Mouse (Mus musculus): ENCODE results near the gene Abhd15. TPM values are rescaled to one million over a fixed set of nuclear protein-coding genes. Genes with fewer than 3 reads are reported as not detected.

The Abhd15 gene
- polyA plus RNA-seq, 2 experiments = 0.76 to 2.3 TPM

DNA sequence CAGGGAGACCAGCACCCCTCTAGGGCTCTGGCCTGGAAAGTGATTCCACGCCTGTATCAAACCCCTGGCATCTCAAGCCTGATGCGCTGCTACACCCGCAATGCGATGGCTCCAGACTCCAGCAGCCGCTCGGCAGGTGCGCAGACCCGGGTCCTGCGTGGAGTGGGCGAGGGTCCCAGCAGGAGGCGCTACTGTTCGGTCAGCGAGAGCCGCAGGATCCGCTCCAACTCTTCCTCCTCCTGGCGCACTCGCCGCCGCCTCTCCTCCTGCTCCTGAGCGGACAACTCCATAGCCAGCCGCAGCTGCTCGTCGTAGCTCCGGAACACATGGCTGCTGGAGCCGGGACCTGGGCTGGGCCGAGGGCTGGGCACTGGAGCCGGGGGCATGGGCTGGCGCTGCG is 43.5 kb upstream of the Abhd15 start:
- Histone ChIP-seq H3K27me3 (ENCODE audit: control insufficient read depth, insufficient read depth, low read length) (peaks cover 6% of the 10 kb centered on the region), H3K36me3 (replicated peaks; ENCODE audit: control insufficient read depth, insufficient read depth, low read depth) (no peaks in the 10 kb centered on the region), H3K9me3 (ENCODE audit: control insufficient read depth, low read length) (no peaks in the 10 kb centered on the region), H3K4me1 (replicated peaks; ENCODE audit: control insufficient read depth in 2 of 2, insufficient read depth in 2 of 2, low read length in 1 of 2) (no peaks in the 10 kb centered on the region), H3K27ac (no peak overlapping the region), H3K4me2 (ENCODE audit: low read depth) (no peak overlapping the region), H3K9ac (replicated peaks) (no peak overlapping the region), H3K4me3 (ENCODE audit: insufficient read depth in 1 of 2, low read depth in 2 of 2, low read length in 2 of 2) (no peak overlapping the region)
- 79% methylated on average over 29 of the region's 29 CpGs for WGBS (ENCODE audit: insufficient replicate concordance)
- DNase-seq (ENCODE audit: low read depth in 3 of 3, low spot score in 3 of 3) = no peak
- TF ChIP-seq CTCF (IDR thresholded peaks at IDR 0.05; ENCODE audit: low read depth) (no peak), EP300 (IDR thresholded peaks at IDR 0.05; ENCODE audit: low read depth) (no peak)
- no peak for ATAC-seq (ENCODE audit: insufficient read depth)

DNA sequence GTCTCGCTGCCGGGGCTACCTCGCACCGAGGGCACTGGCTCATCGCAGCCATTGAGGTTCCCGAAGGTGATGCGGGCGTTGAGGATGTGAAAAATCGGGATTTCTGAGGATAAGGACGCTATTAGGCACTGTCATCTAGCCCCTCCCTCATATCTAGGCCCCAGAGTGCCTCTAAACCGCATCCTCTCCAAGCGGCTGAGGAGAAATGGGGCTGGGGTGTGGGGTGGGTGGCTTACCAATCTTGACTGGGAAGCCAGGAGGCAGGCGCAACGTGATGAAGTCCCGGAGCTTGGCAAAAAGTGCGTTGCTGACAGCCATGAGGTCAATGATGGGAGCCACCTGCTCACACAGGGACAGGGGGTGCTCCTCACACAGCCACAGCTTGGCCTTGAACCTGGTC is 42.1 kb upstream of the Abhd15 start:
- Histone ChIP-seq H3K9ac (replicated peaks) (no peak overlapping the region), H3K27ac (no peak overlapping the region), H3K27me3 (ENCODE audit: control insufficient read depth, insufficient read depth, low read length) (no peaks in the 10 kb centered on the region), H3K4me2 (ENCODE audit: low read depth) (no peak overlapping the region), H3K4me1 (replicated peaks; ENCODE audit: control insufficient read depth in 2 of 2, insufficient read depth in 2 of 2, low read length in 1 of 2) (no peaks in the 10 kb centered on the region), H3K9me3 (ENCODE audit: control insufficient read depth, low read length) (no peaks in the 10 kb centered on the region), H3K36me3 (replicated peaks; ENCODE audit: control insufficient read depth, insufficient read depth, low read depth) (no peaks in the 10 kb centered on the region), H3K4me3 (ENCODE audit: insufficient read depth in 1 of 2, low read depth in 2 of 2, low read length in 2 of 2) (no peak overlapping the region)
- ATAC-seq (ENCODE audit: insufficient read depth) (no peak), DNase-seq (ENCODE audit: low read depth in 3 of 3, low spot score in 3 of 3) (no peak)
- TF ChIP-seq EP300 (IDR thresholded peaks at IDR 0.05; ENCODE audit: low read depth) (no peak), CTCF (IDR thresholded peaks at IDR 0.05; ENCODE audit: low read depth) (no peak)
- WGBS (ENCODE audit: insufficient replicate concordance) = 83% methylated on average over 16 of the region's 16 CpGs

DNA sequence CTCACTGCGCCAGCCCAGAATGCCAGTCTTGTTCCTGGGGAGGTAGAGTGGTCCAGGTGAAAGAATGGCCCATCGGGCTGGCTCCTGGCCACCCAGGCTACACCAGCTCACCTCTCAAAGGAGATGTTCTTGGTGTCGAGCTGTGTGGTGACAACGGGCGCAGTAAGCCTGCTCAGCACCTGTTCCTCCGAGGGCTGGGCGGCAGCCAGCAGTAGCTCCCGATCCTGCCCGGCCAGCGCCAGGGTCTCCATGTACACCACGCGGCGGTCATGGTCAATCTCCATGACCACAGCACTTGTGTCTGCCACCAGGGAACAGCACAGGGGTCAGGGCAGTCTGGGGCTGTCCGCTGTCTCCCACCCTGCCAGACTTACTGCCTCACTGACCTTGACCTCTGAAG is 38.7 kb upstream of the Abhd15 start:
- DNase-seq (ENCODE audit: low read depth in 3 of 3, low spot score in 3 of 3) = no peak
- Histone ChIP-seq H3K9me3 (ENCODE audit: control insufficient read depth, low read length) (no peaks in the 10 kb centered on the region), H3K4me3 (ENCODE audit: insufficient read depth in 1 of 2, low read depth in 2 of 2, low read length in 2 of 2) (no peak overlapping the region), H3K27ac (no peak overlapping the region), H3K9ac (replicated peaks) (no peak overlapping the region), H3K27me3 (ENCODE audit: control insufficient read depth, insufficient read depth, low read length) (no peaks in the 10 kb centered on the region), H3K4me1 (replicated peaks; ENCODE audit: control insufficient read depth in 2 of 2, insufficient read depth in 2 of 2, low read length in 1 of 2) (no peaks in the 10 kb centered on the region), H3K36me3 (replicated peaks; ENCODE audit: control insufficient read depth, insufficient read depth, low read depth) (no peaks in the 10 kb centered on the region), H3K4me2 (ENCODE audit: low read depth) (no peak overlapping the region)
- ATAC-seq (ENCODE audit: insufficient read depth) = no peak
- 86% methylated on average over 14 of the region's 14 CpGs for WGBS (ENCODE audit: insufficient replicate concordance)
- TF ChIP-seq CTCF (IDR thresholded peaks at IDR 0.05; ENCODE audit: low read depth) (no peak), EP300 (IDR thresholded peaks at IDR 0.05; ENCODE audit: low read depth) (no peak)

DNA sequence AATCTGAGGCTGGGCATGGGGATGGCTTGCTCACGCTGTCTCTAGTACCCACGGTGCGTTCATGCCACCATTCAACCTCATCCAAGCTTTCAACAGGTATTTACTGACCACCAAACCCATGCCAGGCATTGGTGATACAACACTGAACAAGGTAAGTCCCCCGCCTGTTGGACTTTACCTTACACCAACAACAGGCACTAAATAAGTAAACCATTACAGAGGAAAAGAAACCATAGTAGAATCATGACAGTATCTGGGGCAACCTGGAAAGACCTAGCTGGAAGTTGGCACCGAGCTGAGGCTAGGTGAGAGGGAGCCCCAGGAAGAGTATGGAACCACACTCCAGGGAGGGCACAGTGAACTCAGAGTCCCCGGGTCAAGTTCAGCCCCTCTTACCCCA is 38.0 kb upstream of the Abhd15 start:
- H3K27me3 ChIP-seq (ENCODE audit: control insufficient read depth, insufficient read depth, low read length) = no peaks in the 10 kb centered on the region
- WGBS (ENCODE audit: insufficient replicate concordance) = 70% methylated on average over 6 of the region's 6 CpGs
- no peak for ATAC-seq (ENCODE audit: insufficient read depth)

DNA sequence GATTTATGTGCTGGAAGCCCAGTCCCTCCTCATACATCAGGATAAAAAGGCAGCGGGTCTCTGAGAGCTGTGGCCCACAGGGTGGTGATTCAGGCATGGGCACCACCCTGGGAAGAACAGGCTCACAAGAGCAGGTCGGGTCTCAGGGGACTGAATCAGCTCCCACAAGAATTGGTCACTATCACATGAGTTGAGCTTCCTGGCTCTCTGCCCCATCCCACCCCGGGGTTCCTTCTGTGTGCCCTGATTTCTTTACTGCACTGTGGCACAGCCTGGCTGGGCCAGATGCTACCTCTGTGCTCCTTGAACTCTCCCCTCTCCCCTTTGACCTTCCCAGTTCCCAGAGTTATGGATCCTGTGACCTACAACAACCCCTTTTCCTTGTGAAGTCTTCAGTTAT is 31.9 kb upstream of the Abhd15 start:
- ATAC-seq (ENCODE audit: insufficient read depth) (no peak), DNase-seq (ENCODE audit: low read depth in 3 of 3, low spot score in 3 of 3) (no peak)
- Histone ChIP-seq H3K9me3 (ENCODE audit: control insufficient read depth, low read length) (no peaks in the 10 kb centered on the region), H3K27me3 (ENCODE audit: control insufficient read depth, insufficient read depth, low read length) (no peaks in the 10 kb centered on the region), H3K36me3 (replicated peaks; ENCODE audit: control insufficient read depth, insufficient read depth, low read depth) (no peaks in the 10 kb centered on the region), H3K4me1 (replicated peaks; ENCODE audit: control insufficient read depth in 2 of 2, insufficient read depth in 2 of 2, low read length in 1 of 2) (0 out of 4 replicates have a peak, but pooled peaks cover 0 to 4% of the 10 kb centered on the region in 2 experiments), H3K27ac (no peak overlapping the region), H3K4me3 (ENCODE audit: insufficient read depth in 1 of 2, low read depth in 2 of 2, low read length in 2 of 2) (no peak overlapping the region), H3K9ac (replicated peaks) (no peak overlapping the region), H3K4me2 (ENCODE audit: low read depth) (no peak overlapping the region)
- no peak for TF ChIP-seq CTCF (IDR thresholded peaks at IDR 0.05; ENCODE audit: low read depth)
- TF ChIP-seq EP300 (IDR thresholded peaks at IDR 0.05; ENCODE audit: low read depth) = no peak
- WGBS (ENCODE audit: insufficient replicate concordance) = 50% methylated on average over 3 of the region's 3 CpGs

More for the DNA sequence above, 38.0 kb upstream of the Abhd15 start:
- H3K9ac ChIP-seq (replicated peaks) = no peak overlapping the region
- H3K9me3 ChIP-seq (ENCODE audit: control insufficient read depth, low read length) = no peaks in the 10 kb centered on the region
- no peak overlapping the region for H3K4me2 ChIP-seq (ENCODE audit: low read depth)
- no peak for DNase-seq (ENCODE audit: low read depth in 3 of 3, low spot score in 3 of 3)
- H3K36me3 ChIP-seq (replicated peaks; ENCODE audit: control insufficient read depth, insufficient read depth, low read depth) = no peaks in the 10 kb centered on the region
- H3K27ac ChIP-seq = no peak overlapping the region
- no peaks in the 10 kb centered on the region for H3K4me1 ChIP-seq (replicated peaks; ENCODE audit: control insufficient read depth in 2 of 2, insufficient read depth in 2 of 2, low read length in 1 of 2)
- no peak overlapping the region for H3K4me3 ChIP-seq (ENCODE audit: insufficient read depth in 1 of 2, low read depth in 2 of 2, low read length in 2 of 2)
- TF ChIP-seq EP300 (IDR thresholded peaks at IDR 0.05; ENCODE audit: low read depth) (no peak), CTCF (IDR thresholded peaks at IDR 0.05; ENCODE audit: low read depth) (no peak)

Measured in liver, embryonic 14.5 days (tissue).